Mouse (Mus musculus): ENCODE measurements around the gene Ube2q2. TPM values are rescaled to one million over a fixed set of nuclear protein-coding genes. Genes with fewer than 3 reads are reported as not detected.
"Not testable (repeated sequence)": the region's sequence is repeated elsewhere in the genome, so short reads cannot be mapped to it uniquely, and the experiment has no call there.

The Ube2q2 gene
- polyA plus RNA-seq, 1 experiment from 2014 or later, result 37.3 TPM

- no peak overlapping the region for H3K4me2 ChIP-seq
- H3K9me3 ChIP-seq (replicated peaks), result no peaks in the 10 kb centered on the region
- no peak for ATAC-seq (ENCODE audit: insufficient number of reproducible peaks, low FRiP score)
- H3K36me3 ChIP-seq, result peaks cover 88% of the 10 kb centered on the region
- H3K4me1 ChIP-seq (replicated peaks), result 0 out of 2 replicates have a peak, but pooled peaks cover 3% of the 10 kb centered on the region
- no peak overlapping the region for H3K9ac ChIP-seq
- no peak overlapping the region for H3K27ac ChIP-seq (ENCODE audit: poor library complexity, severe bottlenecking)
- no peak overlapping the region for H3K4me3 ChIP-seq
- no peaks in the 10 kb centered on the region for H3K27me3 ChIP-seq (replicated peaks)
- 90% methylated on average over 3 of the region's 3 CpGs for WGBS
Measured at GRCm38 (mm10) chr9:55217381-55217780, 68.7 kb downstream of the Ube2q2 start.

- peaks cover 54% of the 10 kb centered on the region for H3K36me3 ChIP-seq
- ATAC-seq (ENCODE audit: insufficient number of reproducible peaks, low FRiP score), result no peak; the same call in 1 of the 2 replicates
- WGBS, result 86% methylated on average over 7 of the region's 7 CpGs
Measured at GRCm38 (mm10) chr9:55225165-55225737, 76.6 kb downstream of the Ube2q2 start.

GRCm38 (mm10) chr9:55226251-55226650 lies 77.6 kb downstream of the Ube2q2 start:
- H3K36me3 ChIP-seq, result peaks cover 46% of the 10 kb centered on the region
- no peak overlapping the region for H3K27ac ChIP-seq (ENCODE audit: poor library complexity, severe bottlenecking)
- WGBS, result 90% methylated on average over 3 of the region's 3 CpGs

More at GRCm38 (mm10) chr9:55225165-55225737, 76.6 kb downstream of the Ube2q2 start:
- no peak overlapping the region for H3K4me2 ChIP-seq
- no peak overlapping the region for H3K4me3 ChIP-seq
- H3K27me3 ChIP-seq (replicated peaks), result no peaks in the 10 kb centered on the region
- H3K4me1 ChIP-seq (replicated peaks), result no peaks in the 10 kb centered on the region
- no peak overlapping the region for H3K9ac ChIP-seq
- no peaks in the 10 kb centered on the region for H3K9me3 ChIP-seq (replicated peaks)
- H3K27ac ChIP-seq (ENCODE audit: poor library complexity, severe bottlenecking), result no peak overlapping the region

GRCm38 (mm10) chr9:55228149-55228548 lies 79.5 kb downstream of the Ube2q2 start:
- Histone ChIP-seq H3K9me3 (replicated peaks) (no peaks in the 10 kb centered on the region), H3K4me3 (no peak overlapping the region), H3K4me1 (replicated peaks) (no peaks in the 10 kb centered on the region), H3K4me2 (no peak overlapping the region), H3K27ac (ENCODE audit: poor library complexity, severe bottlenecking) (no peak overlapping the region), H3K27me3 (replicated peaks) (no peaks in the 10 kb centered on the region), H3K36me3 (peaks cover 27% of the 10 kb centered on the region), H3K9ac (no peak overlapping the region)
- ATAC-seq (ENCODE audit: insufficient number of reproducible peaks, low FRiP score), result no peak
- WGBS, result 93% methylated on average over 4 of the region's 4 CpGs

More at GRCm38 (mm10) chr9:55226251-55226650, 77.6 kb downstream of the Ube2q2 start:
- Histone ChIP-seq H3K4me3 (no peak overlapping the region), H3K4me1 (replicated peaks) (no peaks in the 10 kb centered on the region), H3K9me3 (replicated peaks) (no peaks in the 10 kb centered on the region), H3K4me2 (no peak overlapping the region), H3K9ac (no peak overlapping the region), H3K27me3 (replicated peaks) (no peaks in the 10 kb centered on the region)
- ATAC-seq (ENCODE audit: insufficient number of reproducible peaks, low FRiP score), result no peak

GRCm38 (mm10) chr9:55229010-55229409 lies 80.4 kb downstream of the Ube2q2 start:
- 51% methylated on average over 10 of the region's 10 CpGs for WGBS
- H3K9ac ChIP-seq, result no peak overlapping the region

GRCm38 (mm10) chr9:55231544-55231943 lies 82.9 kb downstream of the Ube2q2 start:
- no peak overlapping the region for H3K27ac ChIP-seq (ENCODE audit: poor library complexity, severe bottlenecking)
- no peaks in the 10 kb centered on the region for H3K36me3 ChIP-seq
- no peak for ATAC-seq (ENCODE audit: insufficient number of reproducible peaks, low FRiP score)
- WGBS, result 57% methylated on average over 6 of the region's 6 CpGs
- H3K9me3 ChIP-seq (replicated peaks), result no peaks in the 10 kb centered on the region
- H3K4me2 ChIP-seq, result no peak overlapping the region
- H3K27me3 ChIP-seq (replicated peaks), result no peaks in the 10 kb centered on the region
- no peak overlapping the region for H3K9ac ChIP-seq
- H3K4me3 ChIP-seq, result no peak overlapping the region
- H3K4me1 ChIP-seq (replicated peaks), result no peaks in the 10 kb centered on the region

More at GRCm38 (mm10) chr9:55229010-55229409, 80.4 kb downstream of the Ube2q2 start:
- H3K36me3 ChIP-seq, result peaks cover 18% of the 10 kb centered on the region
- H3K27ac ChIP-seq (ENCODE audit: poor library complexity, severe bottlenecking), result no peak overlapping the region
- ATAC-seq (ENCODE audit: insufficient number of reproducible peaks, low FRiP score), result no peak
- no peaks in the 10 kb centered on the region for H3K4me1 ChIP-seq (replicated peaks)
- no peaks in the 10 kb centered on the region for H3K9me3 ChIP-seq (replicated peaks)
- H3K4me2 ChIP-seq, result no peak overlapping the region
- no peaks in the 10 kb centered on the region for H3K27me3 ChIP-seq (replicated peaks)
- H3K4me3 ChIP-seq, result no peak overlapping the region

GRCm38 (mm10) chr9:55232110-55232509 lies 83.5 kb downstream of the Ube2q2 start:
- Histone ChIP-seq H3K4me3 (no peak overlapping the region), H3K27ac (ENCODE audit: poor library complexity, severe bottlenecking) (no peak overlapping the region), H3K36me3 (no peaks in the 10 kb centered on the region), H3K9me3 (replicated peaks) (no peaks in the 10 kb centered on the region), H3K27me3 (replicated peaks) (no peaks in the 10 kb centered on the region), H3K4me1 (replicated peaks) (no peaks in the 10 kb centered on the region), H3K4me2 (no peak overlapping the region), H3K9ac (no peak overlapping the region)
- WGBS, result 86% methylated on average over 5 of the region's 5 CpGs
- ATAC-seq (ENCODE audit: insufficient number of reproducible peaks, low FRiP score), result no peak

- H3K27me3 ChIP-seq (replicated peaks), result no peaks in the 10 kb centered on the region
- WGBS, result 83% methylated on average over 7 of the region's 7 CpGs
- H3K9ac ChIP-seq, result no peak overlapping the region
- no peak overlapping the region for H3K4me2 ChIP-seq
- no peak overlapping the region for H3K27ac ChIP-seq (ENCODE audit: poor library complexity, severe bottlenecking)
- H3K4me1 ChIP-seq (replicated peaks), result no peaks in the 10 kb centered on the region
- H3K9me3 ChIP-seq (replicated peaks), result no peaks in the 10 kb centered on the region
- ATAC-seq (ENCODE audit: insufficient number of reproducible peaks, low FRiP score), result no peak
- H3K36me3 ChIP-seq, result no peaks in the 10 kb centered on the region
- H3K4me3 ChIP-seq, result no peak overlapping the region
Measured at GRCm38 (mm10) chr9:55232586-55232985, 83.9 kb downstream of the Ube2q2 start.

GRCm38 (mm10) chr9:55233076-55233475 lies 84.4 kb downstream of the Ube2q2 start:
- not testable (repeated sequence) for H3K9me3 ChIP-seq (replicated peaks); H3K4me1 ChIP-seq (replicated peaks); H3K4me2 ChIP-seq; H3K4me3 ChIP-seq; H3K27ac ChIP-seq (ENCODE audit: poor library complexity, severe bottlenecking); H3K27me3 ChIP-seq (replicated peaks); H3K9ac ChIP-seq; ATAC-seq (ENCODE audit: insufficient number of reproducible peaks, low FRiP score); H3K36me3 ChIP-seq
- 51% methylated on average over 11 of the region's 11 CpGs for WGBS

- WGBS, result 69% methylated on average over 13 of the region's 13 CpGs
- no peak overlapping the region for H3K4me2 ChIP-seq
- no peaks in the 10 kb centered on the region for H3K9me3 ChIP-seq (replicated peaks)
- no peaks in the 10 kb centered on the region for H3K27me3 ChIP-seq (replicated peaks)
- no peak for ATAC-seq (ENCODE audit: insufficient number of reproducible peaks, low FRiP score)
- H3K9ac ChIP-seq, result no peak overlapping the region
- H3K27ac ChIP-seq (ENCODE audit: poor library complexity, severe bottlenecking), result no peak overlapping the region
- H3K36me3 ChIP-seq, result no peaks in the 10 kb centered on the region
- no peaks in the 10 kb centered on the region for H3K4me1 ChIP-seq (replicated peaks)
- H3K4me3 ChIP-seq, result no peak overlapping the region
Measured at GRCm38 (mm10) chr9:55236235-55237165, 87.8 kb downstream of the Ube2q2 start.

- H3K4me1 ChIP-seq (replicated peaks), result peaks cover 7% of the 10 kb centered on the region; the same call in 1 of the 2 replicates
- no peak overlapping the region for H3K27ac ChIP-seq (ENCODE audit: poor library complexity, severe bottlenecking)
- H3K4me2 ChIP-seq, result no peak overlapping the region
- no peak overlapping the region for H3K4me3 ChIP-seq
- WGBS, result 48% methylated on average over 5 of the region's 5 CpGs
- H3K36me3 ChIP-seq, result no peaks in the 10 kb centered on the region
- ATAC-seq (ENCODE audit: insufficient number of reproducible peaks, low FRiP score), result no peak
- H3K27me3 ChIP-seq (replicated peaks), result no peaks in the 10 kb centered on the region
- no peak overlapping the region for H3K9ac ChIP-seq
- H3K9me3 ChIP-seq (replicated peaks), result no peaks in the 10 kb centered on the region
Measured at GRCm38 (mm10) chr9:55240852-55241251, 92.2 kb downstream of the Ube2q2 start.

Measured in heart, embryonic 12.5 days (tissue).